Mouse (Mus musculus) stomach, postnatal 0 days (tissue): Measurements from ENCODE around the gene AC134908.4.

Source experiments
- CTCF ChIP-seq: IDR thresholded peaks from 2 replicates; pipeline ENCODE4 v1.5.1; 2016; ENCODE audit warnings: antibody characterized with exemption, low read depth, mild to moderate bottlenecking, moderate library complexity
- EP300 ChIP-seq: optimal IDR thresholded peaks from 2 replicates; pipeline ENCODE3; 2016; ENCODE audit warnings: antibody characterized with exemption

- TF ChIP-seq CTCF, result no peak
- no peak for TF ChIP-seq EP300
Measured at GRCm38 (mm10) chr17:25783861-25784574, 11.4 kb downstream of the AC134908.4 start.
